Mouse (Mus musculus) spleen, adult 2 months (tissue): ENCODE results near the gene Pkn1.

Source experiments
- CTCF ChIP-seq: fragments of 200-500 bp; IDR thresholded peaks from 2 replicates; pipeline ENCODE4 v1.5.1; 2011; ENCODE audit warnings: mild to moderate bottlenecking, inconsistent platforms; ENCODE audit not compliant: insufficient read depth, insufficient read length, insufficient replicate concordance; ENCODE audit errors: extremely low read depth
- POLR2A ChIP-seq: fragments of 200-500 bp; IDR thresholded peaks from 2 replicates; pipeline ENCODE4 v1.6.1; 2011; ENCODE audit warnings: low read depth, low read length, inconsistent platforms

DNA sequence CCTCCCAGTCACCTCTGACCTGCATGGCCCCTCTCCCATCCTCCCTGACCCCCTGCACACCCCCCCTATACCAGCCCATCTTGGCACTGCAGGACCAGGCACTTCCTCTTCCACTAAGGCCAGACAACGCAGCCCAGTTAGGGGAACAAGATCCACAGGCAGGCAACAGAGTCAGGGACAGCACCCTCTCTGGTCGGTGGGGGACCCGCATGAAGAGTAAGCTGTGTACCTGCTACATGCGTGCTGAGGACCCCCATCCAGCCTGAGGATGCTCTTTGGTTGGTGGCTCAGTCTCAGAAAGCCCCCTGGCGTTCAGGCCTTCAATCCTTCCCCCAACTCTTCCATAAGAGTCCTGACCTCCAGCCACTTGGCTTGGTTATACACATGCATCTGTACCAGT lies 7.4 kb upstream of the Pkn1 start:
- no peak for TF ChIP-seq POLR2A
- no peak for TF ChIP-seq CTCF
